Mouse (Mus musculus) liver, embryonic 15.5 days (tissue): Measurements from ENCODE around the gene Gatb. TPM values are rescaled to one million over a fixed set of nuclear protein-coding genes. Genes with fewer than 3 reads are reported as not detected.

Experiments
- ATAC-seq: fragments of 200-750 bp; cut with Nextera tagmentation; 2 replicates; pipeline ENCODE4 v1.8.0; 2017; ENCODE audit warnings: moderate number of reproducible peaks, mild to moderate bottlenecking, moderate library complexity; ENCODE audit not compliant: insufficient read depth
- H3K27ac ChIP-seq: fragments of 300-500 bp; sonication (generic); replicated peaks from 2 replicates; pipeline ENCODE4 v1.5.1; 2015; ENCODE audit warnings: mild to moderate bottlenecking, inconsistent platforms
- H3K27me3 ChIP-seq: fragments of 300-500 bp; sonication (generic); 2 replicates; pipeline ENCODE4 v1.6.1; 2015; ENCODE audit warnings: mild to moderate bottlenecking, inconsistent platforms
- H3K36me3 ChIP-seq: fragments of 300-500 bp; sonication (generic); replicated peaks from 2 replicates; pipeline ENCODE4 v1.6.1; 2015; ENCODE audit warnings: moderate library complexity, mild to moderate bottlenecking, inconsistent platforms
- H3K4me1 ChIP-seq: fragments of 300-500 bp; sonication (generic); replicated peaks from 2 replicates; pipeline ENCODE4 v1.6.1; 2015; ENCODE audit warnings: inconsistent platforms
- H3K4me2 ChIP-seq: fragments of 300-500 bp; sonication (generic); 2 replicates; pipeline ENCODE4 v1.6.1; 2015; ENCODE audit warnings: moderate library complexity, mild to moderate bottlenecking, inconsistent platforms
- H3K4me3 ChIP-seq: fragments of 300-500 bp; sonication (generic); replicated peaks from 2 replicates; pipeline ENCODE4 v1.5.1; 2015; ENCODE audit warnings: mild to moderate bottlenecking, inconsistent platforms
- H3K9ac ChIP-seq: fragments of 300-500 bp; sonication (generic); 2 replicates; pipeline ENCODE4 v1.6.1; 2015; ENCODE audit warnings: moderate library complexity, mild to moderate bottlenecking, inconsistent platforms
- H3K9me3 ChIP-seq: fragments of 300-500 bp; sonication (generic); replicated peaks from 2 replicates; pipeline ENCODE4 v1.6.1; 2016; ENCODE audit warnings: inconsistent platforms
- WGBS: fragments of 180-500 bp; shearing (Covaris S2); methylation state at CpG from one replicate; pipeline ENCODE4 v1.1.7; 2015; ENCODE audit warnings: mixed read lengths; ENCODE audit not compliant: insufficient replicate concordance; 5-methylcytosine and 5-hydroxymethylcytosine counted together
- polyA plus RNA-seq: library from polyadenylated mRNA; unstranded; fragments of >200 nt; fragmentation: Nextera tagmentation; extraction: Ambion mirVana; gene quantifications from 2 replicates; pipeline ENCODE4 v1.2.1, GENCODE M21; 2015

Gene Gatb
- polyA plus RNA-seq, 1 experiment from 2014 or later, result 17.1 TPM

DNA sequence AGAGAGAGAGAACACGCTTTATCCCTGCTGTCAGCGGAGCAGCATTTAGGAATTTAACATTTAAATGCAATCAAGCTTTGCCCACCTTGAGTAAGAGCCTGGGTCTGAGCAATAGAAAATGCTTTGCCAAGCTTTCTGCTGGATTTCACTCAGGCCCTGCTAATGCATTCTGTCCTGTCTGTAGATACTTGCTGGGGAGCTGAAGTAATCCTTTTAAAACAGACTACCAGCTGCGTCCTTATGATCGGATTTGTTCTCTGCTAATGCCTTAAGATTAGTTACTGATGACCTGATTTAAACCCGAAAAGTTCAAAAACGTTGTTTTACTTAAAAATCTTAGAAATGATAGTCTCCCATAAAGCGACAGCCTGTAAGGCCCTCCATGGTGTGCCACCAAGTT is 107.2 kb downstream of the Gatb start:
- 71% methylated on average over 7 of the region's 7 CpGs for WGBS
- no peak overlapping the region for H3K9ac ChIP-seq
- 0 out of 2 replicates have a peak, but pooled peaks cover 4% of the 10 kb centered on the region for H3K4me1 ChIP-seq
- no peak overlapping the region for H3K4me3 ChIP-seq
- no peak overlapping the region for H3K4me2 ChIP-seq
- ATAC-seq, result no peak
- H3K27ac ChIP-seq, result no peak overlapping the region
- no peaks in the 10 kb centered on the region for H3K9me3 ChIP-seq
- H3K36me3 ChIP-seq, result no peaks in the 10 kb centered on the region
- no peaks in the 10 kb centered on the region; the same call in 1 of the 2 replicates for H3K27me3 ChIP-seq

DNA sequence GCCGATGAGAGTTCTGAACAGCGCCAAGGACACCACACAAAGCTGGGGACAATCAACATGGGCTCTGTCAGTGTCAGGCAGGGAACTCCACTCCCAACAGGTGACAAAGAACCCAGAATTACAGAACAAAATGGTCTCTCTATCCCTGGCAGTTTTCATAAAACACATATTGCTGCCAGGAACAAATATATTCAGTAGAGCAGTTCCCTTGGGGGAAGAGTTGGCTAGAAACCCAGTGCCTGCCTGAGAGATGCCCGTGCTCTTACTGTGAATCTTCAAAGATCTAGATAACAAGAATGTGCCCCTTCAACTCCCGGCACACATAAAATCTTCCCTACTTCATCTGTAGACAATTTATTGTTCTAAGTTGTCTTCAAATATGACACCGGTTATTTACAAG is 109.7 kb downstream of the Gatb start:
- WGBS, result 72% methylated on average over 5 of the region's 5 CpGs
- Histone ChIP-seq H3K4me1 (0 out of 2 replicates have a peak, but pooled peaks cover 4% of the 10 kb centered on the region), H3K4me3 (no peak overlapping the region), H3K36me3 (no peaks in the 10 kb centered on the region), H3K27ac (no peak overlapping the region), H3K4me2 (no peak overlapping the region), H3K9me3 (no peaks in the 10 kb centered on the region), H3K27me3 (no peaks in the 10 kb centered on the region), H3K9ac (no peak overlapping the region)
- no peak for ATAC-seq

GRCm38 (mm10) chr3:85685271-85685670 is 111.4 kb downstream of the Gatb start:
- no peak overlapping the region for H3K4me2 ChIP-seq

DNA sequence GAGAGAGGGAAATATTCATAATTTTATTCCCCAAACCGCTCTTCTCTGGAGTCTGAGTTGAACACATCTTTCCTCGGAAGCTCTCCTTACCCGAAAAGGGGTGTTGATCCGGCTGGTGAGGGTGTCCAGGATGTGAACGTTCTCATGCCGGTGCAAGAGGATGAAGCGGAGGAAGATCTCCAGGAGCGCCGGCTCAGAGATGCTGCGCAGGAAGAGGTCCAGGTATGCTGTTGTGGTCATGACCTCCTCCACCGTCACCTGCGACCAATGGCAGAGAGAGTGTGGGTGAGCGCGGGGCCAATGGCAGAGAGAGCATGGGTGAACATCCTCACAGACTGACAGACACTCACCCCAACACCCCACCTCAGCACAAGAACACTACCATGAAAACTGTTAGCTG is 114.4 kb downstream of the Gatb start:
- 81% methylated on average over 14 of the region's 14 CpGs for WGBS
- Histone ChIP-seq H3K27me3 (0 out of 2 replicates have a peak, but pooled peaks cover 4% of the 10 kb centered on the region), H3K9me3 (no peaks in the 10 kb centered on the region)

More at GRCm38 (mm10) chr3:85685271-85685670, 111.4 kb downstream of the Gatb start:
- Histone ChIP-seq H3K36me3 (no peaks in the 10 kb centered on the region), H3K9ac (no peak overlapping the region), H3K4me3 (no peak overlapping the region), H3K4me1 (no peaks in the 10 kb centered on the region), H3K27ac (no peak overlapping the region), H3K27me3 (0 out of 2 replicates have a peak, but pooled peaks cover 4% of the 10 kb centered on the region), H3K9me3 (no peaks in the 10 kb centered on the region)
- 75% methylated on average over 8 of the region's 8 CpGs for WGBS
- ATAC-seq, result no peak

DNA sequence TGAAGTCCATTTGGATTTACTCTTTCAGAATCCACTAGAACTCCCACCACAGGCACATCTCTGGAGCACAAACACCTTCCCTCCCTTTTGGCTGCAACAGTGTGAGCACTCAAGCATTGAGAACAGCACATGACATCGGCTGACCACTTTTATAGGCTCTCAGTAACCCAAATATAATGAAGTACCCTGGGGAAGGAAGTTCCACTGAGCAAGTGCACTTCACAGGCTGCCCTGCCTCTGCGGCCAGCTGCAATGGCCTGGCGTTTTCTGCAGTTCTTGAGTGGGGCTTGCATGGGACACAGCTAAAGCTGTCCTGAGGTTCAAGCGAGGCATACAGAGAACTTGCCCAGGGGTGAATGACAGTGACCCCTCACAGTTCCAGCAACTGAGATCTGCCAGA is 117.2 kb downstream of the Gatb start:
- WGBS, result 52% methylated on average over 4 of the region's 4 CpGs
- no peaks in the 10 kb centered on the region for H3K36me3 ChIP-seq
- H3K9ac ChIP-seq, result no peak overlapping the region
- no peak overlapping the region for H3K27ac ChIP-seq
- H3K4me3 ChIP-seq, result no peak overlapping the region
- no peaks in the 10 kb centered on the region for H3K4me1 ChIP-seq
- H3K9me3 ChIP-seq, result no peaks in the 10 kb centered on the region
- no peak for ATAC-seq
- 0 out of 2 replicates have a peak, but pooled peaks cover 4% of the 10 kb centered on the region for H3K27me3 ChIP-seq
- no peak overlapping the region for H3K4me2 ChIP-seq

More for the DNA sequence above, 114.4 kb downstream of the Gatb start:
- Histone ChIP-seq H3K27ac (no peak overlapping the region), H3K4me1 (no peaks in the 10 kb centered on the region), H3K36me3 (no peaks in the 10 kb centered on the region), H3K4me2 (no peak overlapping the region), H3K9ac (no peak overlapping the region), H3K4me3 (no peak overlapping the region)
- no peak for ATAC-seq

DNA sequence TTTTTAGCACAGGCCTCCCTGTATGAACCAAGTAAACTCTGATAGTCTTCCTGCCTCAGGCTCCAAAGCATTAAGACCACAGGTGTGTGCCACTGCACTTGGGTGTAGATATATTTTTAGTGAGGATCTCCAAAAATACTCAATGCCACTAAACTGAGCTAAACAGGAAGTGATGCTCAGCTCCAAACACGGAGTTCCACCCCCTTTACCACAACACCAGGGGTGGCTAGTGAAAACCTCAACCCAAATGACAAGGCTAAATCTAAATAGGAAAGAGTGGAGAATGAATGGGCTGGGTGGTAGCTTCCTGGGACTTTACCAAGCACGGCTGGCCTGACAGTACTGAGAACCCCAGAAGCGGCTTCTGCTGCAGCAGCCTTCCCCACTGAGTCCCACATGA is 119.1 kb downstream of the Gatb start:
- no peak for ATAC-seq
- Histone ChIP-seq H3K9me3 (no peaks in the 10 kb centered on the region), H3K4me1 (no peaks in the 10 kb centered on the region), H3K4me2 (no peak overlapping the region), H3K27me3 (0 out of 2 replicates have a peak, but pooled peaks cover 4% of the 10 kb centered on the region), H3K36me3 (no peaks in the 10 kb centered on the region), H3K4me3 (no peak overlapping the region), H3K27ac (no peak overlapping the region), H3K9ac (no peak overlapping the region)
- WGBS, result 12% methylated on average over 3 of the region's 3 CpGs

- 57% methylated on average over 3 of the region's 3 CpGs for WGBS
- no peak overlapping the region for H3K4me3 ChIP-seq
- no peak overlapping the region for H3K9ac ChIP-seq
- H3K27me3 ChIP-seq, result no peaks in the 10 kb centered on the region
- no peak overlapping the region for H3K27ac ChIP-seq
- H3K4me1 ChIP-seq, result no peaks in the 10 kb centered on the region
- H3K9me3 ChIP-seq, result no peaks in the 10 kb centered on the region
- no peak overlapping the region for H3K4me2 ChIP-seq
- ATAC-seq, result no peak
- no peaks in the 10 kb centered on the region for H3K36me3 ChIP-seq
Observed at GRCm38 (mm10) chr3:85695056-85695455, 121.1 kb downstream of the Gatb start.

DNA sequence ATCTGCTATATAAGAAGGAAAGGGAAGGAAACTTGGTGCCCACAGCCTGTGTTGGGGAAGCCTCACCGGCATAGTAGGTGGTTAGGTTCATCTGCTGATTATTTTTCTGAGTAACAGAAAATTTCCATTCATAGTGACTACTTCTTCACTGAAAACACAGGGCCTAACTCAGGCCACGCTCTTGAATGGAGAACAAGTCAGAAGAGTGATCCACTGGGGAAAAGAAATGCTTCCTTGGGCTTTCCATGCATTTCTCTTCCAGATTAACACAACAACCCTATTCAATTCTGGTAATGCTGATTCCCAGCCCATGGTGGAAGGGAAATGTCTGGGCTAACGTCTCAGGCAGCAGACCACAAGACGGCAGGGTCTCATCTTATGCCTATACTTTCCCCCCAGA is 124.6 kb downstream of the Gatb start:
- 55% methylated on average over 4 of the region's 4 CpGs for WGBS
- no peak for ATAC-seq
- H3K27me3 ChIP-seq, result no peaks in the 10 kb centered on the region
- H3K9ac ChIP-seq, result no peak overlapping the region
- H3K9me3 ChIP-seq, result no peaks in the 10 kb centered on the region
- H3K4me3 ChIP-seq, result no peak overlapping the region
- H3K4me2 ChIP-seq, result no peak overlapping the region
- no peak overlapping the region for H3K27ac ChIP-seq
- H3K4me1 ChIP-seq, result 0 out of 2 replicates have a peak, but pooled peaks cover 2% of the 10 kb centered on the region
- H3K36me3 ChIP-seq, result no peaks in the 10 kb centered on the region

DNA sequence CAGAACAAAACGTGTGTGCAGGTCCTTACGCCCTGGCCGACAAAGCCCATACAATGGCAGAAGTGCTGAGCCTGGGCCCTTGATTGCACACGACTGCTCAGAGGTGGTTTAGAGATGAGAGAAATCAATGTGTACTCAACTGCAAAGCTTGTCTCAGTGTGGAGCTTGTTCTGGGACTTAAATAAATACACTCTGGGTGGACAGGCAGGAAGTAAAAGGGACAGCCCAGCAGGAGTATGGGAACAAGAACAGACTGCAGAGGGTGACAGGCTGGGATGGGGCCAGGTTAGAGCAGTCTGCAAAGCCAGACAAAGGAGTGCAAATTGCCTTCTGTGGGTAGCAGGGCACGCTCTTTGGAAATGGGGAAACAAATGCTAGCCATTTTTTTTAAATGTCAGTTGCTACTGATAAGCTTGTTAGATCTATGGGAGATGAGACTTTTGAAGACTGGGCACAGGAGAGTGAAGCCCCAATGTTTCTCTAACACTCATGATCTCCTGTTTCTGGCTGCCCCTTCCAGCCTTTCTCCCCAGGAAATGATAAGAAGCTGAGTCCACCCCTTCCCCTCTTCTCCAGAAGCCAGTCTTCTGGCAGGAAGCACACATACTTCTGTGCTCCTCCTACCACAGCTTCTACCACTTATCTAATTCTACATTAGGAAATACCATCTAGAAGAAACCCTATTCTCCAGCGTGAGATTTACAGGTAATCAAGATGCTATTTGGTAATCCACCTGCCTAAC is 129.4 kb downstream of the Gatb start:
- ATAC-seq, result no peak
- no peak overlapping the region for H3K27ac ChIP-seq
- H3K4me2 ChIP-seq, result no peak overlapping the region

More for the DNA sequence above, 129.4 kb downstream of the Gatb start:
- H3K36me3 ChIP-seq, result no peaks in the 10 kb centered on the region
- 0 out of 2 replicates have a peak, but pooled peaks cover 2% of the 10 kb centered on the region for H3K4me1 ChIP-seq
- no peaks in the 10 kb centered on the region for H3K27me3 ChIP-seq
- H3K9ac ChIP-seq, result no peak overlapping the region
- WGBS, result 43% methylated on average over 6 of the region's 6 CpGs
- no peaks in the 10 kb centered on the region for H3K9me3 ChIP-seq
- no peak overlapping the region for H3K4me3 ChIP-seq

Other genes starting within 250 kb of the Gatb start
- gene Fam160a1, start 243.2 kb downstream of the Gatb start, polyA plus RNA-seq, result 0.28 and 0.30 TPM in 2 replicates